Mouse (Mus musculus) cerebellum, adult 2 months (tissue): ENCODE data around the gene Arhgap35.

ENCODE experiments used
- CTCF ChIP-seq: fragments of 200-500 bp; IDR thresholded peaks from 2 replicates; pipeline ENCODE4 v1.5.1; 2011; ENCODE audit warnings: low read depth, mild to moderate bottlenecking, control low read depth, low read length, moderate library complexity, borderline replicate concordance; ENCODE audit not compliant: insufficient read depth
- POLR2A ChIP-seq: fragments of 200-500 bp; IDR thresholded peaks from 2 replicates; pipeline ENCODE4 v1.6.1; 2011; ENCODE audit warnings: low read length, control low read depth, borderline replicate concordance; ENCODE audit not compliant: insufficient read depth

GRCm38 (mm10) chr7:16608046-16608445, 6.7 kb downstream of the Arhgap35 start:
- TF ChIP-seq POLR2A (no peak), CTCF (no peak)
